Mouse (Mus musculus) neural tube, embryonic 15.5 days (tissue): Measurements from ENCODE around the gene Armcx5. TPM values are rescaled to one million over a fixed set of nuclear protein-coding genes. Genes with fewer than 3 reads are reported as not detected.
"Not testable (repeated sequence)": the region's sequence is repeated elsewhere in the genome, so short reads cannot be mapped to it uniquely, and the experiment has no call there.

Source experiments
- ATAC-seq: fragments of 200-750 bp; cut with Nextera tagmentation; 2 replicates; pipeline ENCODE4 v1.8.0; 2017; ENCODE audit warnings: mild to moderate bottlenecking, moderate TSS enrichment, moderate library complexity; ENCODE audit not compliant: low FRiP score
- H3K27ac ChIP-seq: fragments of 300-500 bp; sonication (generic); replicated peaks from 2 replicates; pipeline ENCODE4 v1.5.1; 2015; ENCODE audit warnings: mild to moderate bottlenecking, inconsistent platforms
- H3K27me3 ChIP-seq: fragments of 300-500 bp; sonication (generic); replicated peaks from 2 replicates; pipeline ENCODE4 v1.6.1; 2015; ENCODE audit warnings: inconsistent platforms
- H3K36me3 ChIP-seq: fragments of 300-500 bp; sonication (generic); 2 replicates; pipeline ENCODE4 v1.6.1; 2015; ENCODE audit warnings: inconsistent platforms
- H3K4me1 ChIP-seq: fragments of 300-500 bp; sonication (generic); 2 replicates; pipeline ENCODE4 v1.6.1; 2015; ENCODE audit warnings: inconsistent platforms
- H3K4me2 ChIP-seq: fragments of 300-500 bp; sonication (generic); 2 replicates; pipeline ENCODE4 v1.6.1; 2015; ENCODE audit warnings: inconsistent platforms, mild to moderate bottlenecking, moderate library complexity
- H3K4me3 ChIP-seq: fragments of 300-500 bp; sonication (generic); replicated peaks from 2 replicates; pipeline ENCODE4 v1.5.1; 2015; ENCODE audit warnings: mild to moderate bottlenecking, inconsistent platforms
- H3K9ac ChIP-seq: fragments of 300-500 bp; sonication (generic); replicated peaks from 2 replicates; pipeline ENCODE4 v1.6.1; 2015; ENCODE audit warnings: mild to moderate bottlenecking, inconsistent platforms
- H3K9me3 ChIP-seq: fragments of 300-500 bp; sonication (generic); replicated peaks from 2 replicates; pipeline ENCODE4 v1.6.1; 2016; ENCODE audit warnings: inconsistent platforms
- WGBS: fragments of 180-500 bp; shearing (Covaris S2); methylation state at CpG from one replicate; pipeline ENCODE4 v1.1.7; 2015; ENCODE audit warnings: mixed read lengths; 5-methylcytosine and 5-hydroxymethylcytosine counted together
- microRNA counts: library from miRNA; unstranded; fragments of <30 nt; microRNA quantifications from one replicate; lab custom pipeline; 2016
- microRNA-seq: library from miRNA; unstranded; fragments of <30 nt; microRNA quantifications from one replicate; pipeline ENCODE4, GENCODE M21; 2017
- polyA plus RNA-seq: library from polyadenylated mRNA; unstranded; fragments of >200 nt; fragmentation: Nextera tagmentation; extraction: Ambion mirVana; gene quantifications from 2 replicates; pipeline ENCODE4 v1.2.1, GENCODE M21; 2015

Armcx5 gene
- polyA plus RNA-seq, 1 experiment from 2014 or later = 11.4 TPM

DNA sequence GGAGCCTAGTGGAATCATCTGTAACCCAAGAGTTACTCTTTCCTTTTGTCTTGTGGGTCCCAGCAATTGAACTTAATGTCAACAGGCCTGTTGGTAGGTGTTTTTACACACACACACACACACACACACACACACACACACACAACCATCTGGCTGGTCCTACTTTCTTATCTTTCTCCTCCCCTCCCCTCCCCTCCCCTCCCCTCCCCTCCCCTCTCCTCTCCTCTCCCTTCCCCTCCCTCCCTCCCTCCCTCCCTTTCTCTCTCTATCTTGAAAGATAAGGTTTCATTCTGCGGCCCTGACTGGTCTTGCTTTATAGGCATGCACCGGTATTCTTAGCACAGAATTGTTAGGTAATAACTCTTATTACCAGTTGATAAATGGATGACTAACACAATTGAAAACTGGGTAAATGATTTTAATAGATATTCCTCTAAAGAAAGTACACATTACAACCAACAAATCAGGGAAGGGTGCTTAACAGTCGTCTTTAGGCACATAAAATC lies 25.6 kb downstream of the Armcx5 start:
- WGBS = 68% methylated on average over 2 of the region's 3 CpGs
- no peaks in the 10 kb centered on the region for H3K4me1 ChIP-seq
- no peak for ATAC-seq
- no peaks in the 10 kb centered on the region for H3K27me3 ChIP-seq
- H3K4me3 ChIP-seq = no peak overlapping the region
- H3K27ac ChIP-seq = no peak overlapping the region
- H3K36me3 ChIP-seq = no peaks in the 10 kb centered on the region
- H3K9ac ChIP-seq = no peak overlapping the region
- H3K4me2 ChIP-seq = no peak overlapping the region
- no peaks in the 10 kb centered on the region for H3K9me3 ChIP-seq

GRCm38 (mm10) chrX:135768565-135768964 lies 26.0 kb downstream of the Armcx5 start:
- H3K4me1 ChIP-seq = no peaks in the 10 kb centered on the region
- H3K4me2 ChIP-seq = no peak overlapping the region
- no peaks in the 10 kb centered on the region for H3K36me3 ChIP-seq
- no peaks in the 10 kb centered on the region for H3K9me3 ChIP-seq
- 75% methylated on average over 2 of the region's 2 CpGs for WGBS
- no peak overlapping the region for H3K9ac ChIP-seq
- ATAC-seq = no peak
- no peak overlapping the region for H3K27ac ChIP-seq
- no peaks in the 10 kb centered on the region for H3K27me3 ChIP-seq
- no peak overlapping the region for H3K4me3 ChIP-seq

GRCm38 (mm10) chrX:135791536-135791935 lies 49.0 kb downstream of the Armcx5 start:
- Histone ChIP-seq H3K4me3 (no peak overlapping the region), H3K27me3 (no peaks in the 10 kb centered on the region), H3K4me1 (no peaks in the 10 kb centered on the region), H3K9ac (no peak overlapping the region), H3K9me3 (no peaks in the 10 kb centered on the region), H3K36me3 (no peaks in the 10 kb centered on the region), H3K27ac (no peak overlapping the region), H3K4me2 (no peak overlapping the region)
- ATAC-seq = no peak

GRCm38 (mm10) chrX:135792326-135792725 lies 49.8 kb downstream of the Armcx5 start:
- Histone ChIP-seq H3K27me3 (no peaks in the 10 kb centered on the region), H3K36me3 (no peaks in the 10 kb centered on the region), H3K27ac (no peak overlapping the region), H3K4me3 (no peak overlapping the region), H3K4me1 (no peaks in the 10 kb centered on the region), H3K9ac (no peak overlapping the region), H3K9me3 (no peaks in the 10 kb centered on the region), H3K4me2 (no peak overlapping the region)
- 78% methylated on average over 6 of the region's 6 CpGs for WGBS
- no peak for ATAC-seq

GRCm38 (mm10) chrX:135795591-135796304 lies 53.2 kb downstream of the Armcx5 start:
- Histone ChIP-seq H3K36me3 (peaks cover 13% of the 10 kb centered on the region; the same call in 1 of the 2 replicates), H3K4me3 (peak overlapping the region; percentile 57), H3K27ac (peak overlapping the region; percentile 81), H3K9ac (peak overlapping the region; percentile 67), H3K4me2 (peak overlapping the region; percentile 51)
- 26% methylated on average over 23 of the region's 27 CpGs for WGBS
- H3K27me3 ChIP-seq, H3K4me1 ChIP-seq, H3K9me3 ChIP-seq: not testable (repeated sequence)
- ATAC-seq = peak; percentile 94

GRCm38 (mm10) chrX:135796305-135797211 lies 54.0 kb downstream of the Armcx5 start:
- H3K4me1 ChIP-seq, H3K27me3 ChIP-seq, H3K9me3 ChIP-seq: not testable (repeated sequence)
- Histone ChIP-seq H3K27ac (peak overlapping the region; percentile 81), H3K36me3 (peaks cover 19% of the 10 kb centered on the region; the same call in 1 of the 2 replicates), H3K4me3 (peak overlapping the region; percentile 57), H3K4me2 (peak overlapping the region; percentile 51), H3K9ac (peak overlapping the region; percentile 67)
- ATAC-seq = peak; percentile 64
- 32% methylated on average over 24 of the region's 26 CpGs for WGBS

MicroRNAs within 50 kb of the gene (microRNA counts, 519-probe panel; counts per million panel counts)
- not detected for microRNA mmu-miR-1970 (lab: Ali Mortazavi, UCI)

Small RNAs within 50 kb of the gene (microRNA-seq; reads per million reads assigned to microRNA genes)
- not detected for gene Mir1970
- not detected for gene Mir7646

Other genes with a start within 250 kb of the Armcx5 start
- not detected in 2 replicates for gene AV320801, start 248.1 kb upstream of the Armcx5 start, polyA plus RNA-seq
- 0.14 TPM in 1 of 2 replicates, not detected in the other for gene Nxf7, start 144.0 kb upstream of the Armcx5 start, polyA plus RNA-seq
- not detected in 2 replicates for gene Prame, start 115.0 kb upstream of the Armcx5 start, polyA plus RNA-seq
- gene Tcp11x2, start 48.9 kb upstream of the Armcx5 start, polyA plus RNA-seq = not detected in 2 replicates
- gene Tmsb15a, start 17.5 kb upstream of the Armcx5 start, polyA plus RNA-seq = not detected in 2 replicates
- gene Gprasp1, start within 50 bp of the Armcx5 start, polyA plus RNA-seq = 198 and 222 TPM in 2 replicates
- gene Bhlhb9, start 54.9 kb downstream of the Armcx5 start, polyA plus RNA-seq = 105 and 116 TPM in 2 replicates
- 195 and 230 TPM in 2 replicates for gene Gprasp2, start 96.3 kb downstream of the Armcx5 start, polyA plus RNA-seq